Mouse (Mus musculus) liver, adult 2 months (tissue): ENCODE results near the gene Nfic. TPM values are rescaled to one million over a fixed set of nuclear protein-coding genes. Genes with fewer than 3 reads are reported as not detected.

ENCODE experiments used
- DNase-seq: peaks from one replicate; pipeline ENCODE4 v3.0.0-alpha.2; 2011; ENCODE audit warnings: low read depth, low spot score; ENCODE audit errors: extremely low read depth
- H3K27ac ChIP-seq: fragments of 200-500 bp; replicated peaks from 2 replicates; pipeline ENCODE4 v1.5.1; 2012; ENCODE audit warnings: low read depth, mild to moderate bottlenecking, control low read depth, inconsistent platforms, low read length; ENCODE audit not compliant: insufficient read depth
- H3K27me3 ChIP-seq: fragments of 200-500 bp; 2 replicates; pipeline ENCODE4 v1.6.1; 2012; ENCODE audit warnings: mild to moderate bottlenecking, moderate library complexity, low read length, inconsistent platforms; ENCODE audit not compliant: control insufficient read depth, insufficient read depth
- H3K36me3 ChIP-seq: fragments of 200-500 bp; 2 replicates; pipeline ENCODE4 v1.6.1; 2012; ENCODE audit warnings: low read length, inconsistent platforms; ENCODE audit not compliant: control insufficient read depth, insufficient read depth
- H3K4me1 ChIP-seq: fragments of 200-500 bp; 2 replicates; pipeline ENCODE4 v1.6.1; 2011; ENCODE audit warnings: low read length; ENCODE audit not compliant: control insufficient read depth, insufficient read depth
- H3K4me3 ChIP-seq: fragments of 200-500 bp; 2 replicates; pipeline ENCODE4 v1.5.1; 2011; ENCODE audit warnings: low read depth, mild to moderate bottlenecking, control low read depth, low read length, moderate library complexity; ENCODE audit not compliant: insufficient read depth
- H3K79me2 ChIP-seq: fragments of 200-500 bp; 2 replicates; pipeline ENCODE4 v1.6.1; 2012; ENCODE audit warnings: inconsistent platforms, mild to moderate bottlenecking, low read length, moderate library complexity; ENCODE audit not compliant: control insufficient read depth, insufficient read depth
- H3K9ac ChIP-seq: fragments of 200-500 bp; 2 replicates; pipeline ENCODE4 v1.6.1; 2012; ENCODE audit warnings: low read depth, mild to moderate bottlenecking, control low read depth, inconsistent platforms, low read length
- CTCF ChIP-seq: fragments of 200-500 bp; IDR thresholded peaks from 2 replicates; pipeline ENCODE4 v1.5.1; 2011; ENCODE audit warnings: low read depth, low read length, control low read depth
- POLR2A ChIP-seq: fragments of 200-500 bp; IDR thresholded peaks from 2 replicates; pipeline ENCODE4 v1.6.1; 2011; ENCODE audit warnings: low read length, control low read depth; ENCODE audit not compliant: insufficient read depth; ENCODE audit errors: extremely low read depth
- WGBS: fragments of 180-500 bp; shearing (Covaris S2); methylation state at CpG from one replicate; pipeline ENCODE4 v1.1.7; 2018; 5-methylcytosine and 5-hydroxymethylcytosine counted together
- polyA plus RNA-seq: library from polyadenylated mRNA; depleted of rRNA; stranded (reverse); fragments of >200 nt; gene quantifications from 2 replicates; pipeline ENCODE4 v1.2.3, GENCODE M21; 2012
- total RNA-seq: library from RNA; depleted of rRNA; stranded (reverse); fragments of >200 nt; gene quantifications from 2 replicates; pipeline ENCODE4 v1.2.3, GENCODE M21; 2014

Nfic gene
- total and polyA plus RNA-seq, 2 experiments: 7.4 to 32.8 TPM

DNA sequence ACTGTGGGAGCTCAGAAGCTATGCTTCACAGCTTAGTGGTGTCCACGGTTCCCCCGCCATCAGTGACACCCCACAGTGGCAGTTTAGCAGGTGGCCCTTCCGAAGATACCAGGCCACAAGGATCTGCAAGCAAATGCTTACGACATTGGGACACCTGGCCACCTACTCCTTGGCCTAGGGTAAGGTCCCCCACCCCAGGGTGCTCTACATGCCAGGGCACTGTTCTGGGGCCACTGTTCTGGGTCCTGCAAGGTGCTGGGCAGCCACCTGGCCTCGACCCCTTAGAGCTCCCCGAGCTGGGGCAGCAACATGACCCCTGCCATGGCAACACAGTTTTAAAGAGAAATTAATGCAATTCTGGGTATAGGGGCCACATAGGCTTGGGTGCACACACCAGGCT, 39.7 kb upstream of the Nfic start:
- Histone ChIP-seq H3K4me3 (peak overlapping the region; percentile 81; the same call in 1 of the 2 replicates), H3K36me3 (no peaks in the 10 kb centered on the region; the same call in 1 of the 2 replicates), H3K27me3 (no peaks in the 10 kb centered on the region), H3K4me1 (peaks cover 9% of the 10 kb centered on the region), H3K79me2 (peaks cover 17% of the 10 kb centered on the region; the same call in 1 of the 2 replicates), H3K27ac (no peak overlapping the region), H3K9ac (peak overlapping the region; percentile 89)
- WGBS: 61% methylated on average over 6 of the region's 6 CpGs
- TF ChIP-seq POLR2A (no peak), CTCF (no peak)
- no peak for DNase-seq

DNA sequence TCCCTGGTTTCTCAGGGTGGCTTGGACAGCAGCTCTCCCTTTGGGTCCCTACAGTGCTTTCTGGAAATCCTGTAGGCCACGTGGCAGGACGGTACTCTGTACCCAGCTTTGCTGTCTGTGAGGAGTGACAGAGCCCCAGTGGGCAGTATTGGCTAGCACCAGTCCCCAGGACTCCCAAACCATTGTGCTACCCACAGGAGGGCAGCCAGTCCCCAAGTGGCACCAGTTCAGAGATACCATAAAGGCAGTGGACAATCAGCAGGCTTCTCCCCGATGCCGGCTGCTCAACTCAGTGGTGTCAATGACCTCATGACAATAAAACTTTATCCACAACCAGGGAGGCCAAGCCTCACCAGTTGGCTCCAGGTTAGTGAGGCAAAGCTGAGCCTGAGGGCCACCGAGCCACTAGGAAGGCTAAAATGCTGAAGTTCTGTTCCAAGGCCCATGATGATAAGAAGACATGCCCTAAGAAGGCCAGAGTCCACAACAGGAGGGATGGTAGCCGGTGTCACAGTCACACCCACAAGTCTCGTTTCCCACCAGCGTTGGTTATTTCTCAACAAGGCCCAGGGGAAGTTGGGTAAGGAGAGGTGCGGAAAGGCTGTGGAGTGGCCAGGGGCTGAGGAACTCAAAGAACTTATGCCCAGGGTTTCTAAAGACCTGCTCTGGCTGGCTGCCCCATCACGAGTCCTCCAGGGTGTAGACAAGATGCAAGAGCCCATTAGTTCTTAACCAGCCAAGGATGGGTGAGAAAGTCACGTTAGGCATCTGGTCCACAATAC, 39.0 kb upstream of the Nfic start:
- DNase-seq: no peak
- no peak overlapping the region for H3K9ac ChIP-seq
- H3K4me1 ChIP-seq: peaks cover 9% of the 10 kb centered on the region
- no peak overlapping the region for H3K4me3 ChIP-seq
- H3K27ac ChIP-seq: no peak overlapping the region
- H3K36me3 ChIP-seq: no peaks in the 10 kb centered on the region; the same call in 1 of the 2 replicates
- no peak for TF ChIP-seq POLR2A
- no peak for TF ChIP-seq CTCF
- WGBS: 69% methylated on average over 11 of the region's 11 CpGs
- peaks cover 17% of the 10 kb centered on the region; the same call in 1 of the 2 replicates for H3K79me2 ChIP-seq
- H3K27me3 ChIP-seq: no peaks in the 10 kb centered on the region

DNA sequence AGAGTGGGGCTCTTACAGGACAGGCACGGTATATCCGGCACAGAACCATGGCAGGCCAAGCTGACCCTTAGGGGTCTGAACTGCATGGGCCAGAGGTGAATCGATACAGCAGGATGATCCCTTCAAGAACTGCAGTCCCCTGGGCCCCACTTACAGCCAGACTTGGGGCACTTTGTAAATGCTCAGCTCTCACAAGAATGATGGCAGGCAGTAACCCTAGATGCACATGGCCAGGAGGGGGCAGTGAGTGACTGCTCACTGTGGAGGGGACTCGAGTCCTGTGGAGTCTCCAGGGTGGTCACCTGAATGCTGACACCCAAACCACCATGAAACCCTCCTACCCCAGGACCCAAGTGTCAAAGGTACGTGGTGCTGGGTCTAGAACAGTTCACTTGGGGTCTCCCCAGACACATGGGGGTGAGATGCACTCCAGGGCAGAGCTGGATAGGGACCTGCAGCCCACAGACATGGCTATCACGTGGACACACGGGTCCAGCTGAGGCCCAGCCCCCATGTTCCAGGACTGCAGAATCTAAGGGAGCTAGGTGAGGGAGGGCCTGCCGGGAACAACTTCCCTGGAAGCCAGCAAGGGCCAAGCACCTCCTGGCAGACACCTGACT, 38.3 kb upstream of the Nfic start:
- Histone ChIP-seq H3K79me2 (peaks cover 17% of the 10 kb centered on the region; the same call in 1 of the 2 replicates), H3K27me3 (no peaks in the 10 kb centered on the region), H3K36me3 (no peaks in the 10 kb centered on the region; the same call in 1 of the 2 replicates), H3K4me3 (no peak overlapping the region), H3K27ac (no peak overlapping the region), H3K9ac (no peak overlapping the region), H3K4me1 (peaks cover 9% of the 10 kb centered on the region)
- WGBS: 84% methylated on average over 8 of the region's 8 CpGs
- DNase-seq: no peak
- TF ChIP-seq CTCF (peak; percentile 15; the same call in 1 of the 2 replicates), POLR2A (no peak)

- 97% methylated on average over 11 of the region's 11 CpGs for WGBS
- no peak for DNase-seq
- Histone ChIP-seq H3K4me3 (no peak overlapping the region), H3K27ac (no peak overlapping the region), H3K27me3 (no peaks in the 10 kb centered on the region), H3K79me2 (peaks cover 17% of the 10 kb centered on the region; the same call in 1 of the 2 replicates), H3K36me3 (no peaks in the 10 kb centered on the region; the same call in 1 of the 2 replicates), H3K4me1 (peaks cover 9% of the 10 kb centered on the region), H3K9ac (no peak overlapping the region)
- TF ChIP-seq POLR2A (no peak), CTCF (no peak)
Observed at GRCm38 (mm10) chr10:81492606-81493240, 37.3 kb upstream of the Nfic start.

- WGBS: 88% methylated on average over 9 of the region's 9 CpGs
- Histone ChIP-seq H3K79me2 (peaks cover 16% of the 10 kb centered on the region; the same call in 1 of the 2 replicates), H3K4me1 (peaks cover 9% of the 10 kb centered on the region), H3K4me3 (no peak overlapping the region), H3K27ac (no peak overlapping the region), H3K36me3 (peaks cover 2% of the 10 kb centered on the region; the same call in 1 of the 2 replicates), H3K27me3 (no peaks in the 10 kb centered on the region), H3K9ac (no peak overlapping the region)
- no peak for TF ChIP-seq POLR2A
- no peak for TF ChIP-seq CTCF
- no peak for DNase-seq
Observed at GRCm38 (mm10) chr10:81491018-81491417, 35.6 kb upstream of the Nfic start.
